Mouse (Mus musculus) lung, postnatal 4 days (tissue): ENCODE results near the gene Cep57l1.
"Not testable (repeated sequence)": the region's sequence is repeated elsewhere in the genome, so short reads cannot be mapped to it uniquely, and the experiment has no call there.

ENCODE experiments used
- DNase-seq, 2 experiments: peaks; one replicate each; pipeline ENCODE4 v3.0.0; 2021

Gene Cep57l1

DNA sequence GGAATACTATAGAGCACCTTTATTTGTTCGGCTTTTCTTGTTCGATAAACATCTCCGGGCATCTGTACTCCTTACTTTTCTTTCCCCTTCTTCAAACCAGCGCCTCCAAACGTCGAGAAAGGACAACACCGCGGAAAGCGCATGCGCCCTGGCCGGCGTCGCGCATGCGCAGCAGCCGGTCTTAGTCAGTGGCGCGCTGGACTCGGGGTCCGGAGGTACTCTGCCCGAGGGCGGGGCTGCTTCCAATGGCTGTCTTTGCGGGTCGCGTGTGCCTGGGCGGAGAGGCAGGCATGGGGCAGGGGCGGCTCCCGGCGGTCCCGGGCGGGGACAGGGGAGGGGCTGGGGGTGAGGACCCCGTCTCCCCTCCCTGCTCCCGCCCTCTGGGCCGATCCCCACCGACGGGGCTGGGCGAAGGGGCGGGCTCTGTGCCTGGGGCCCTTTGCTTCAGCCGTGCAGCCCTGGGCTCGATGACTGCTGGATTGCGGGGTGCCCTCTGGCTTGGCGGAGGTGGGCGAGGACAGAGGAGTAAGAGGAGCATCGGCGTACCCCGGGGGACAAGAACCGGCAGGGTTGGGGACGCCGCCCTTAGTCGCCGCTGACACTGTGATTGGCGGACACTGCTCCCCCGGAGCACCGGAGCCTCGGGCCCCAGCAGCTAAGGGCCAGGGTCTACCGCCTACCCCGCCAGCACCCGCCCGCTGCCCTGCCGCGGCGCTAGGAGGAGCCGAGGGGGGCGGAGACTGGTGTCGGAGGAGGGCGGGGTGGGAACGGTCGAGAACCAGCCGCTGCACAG lies at the start of gene Cep57l1, which contains the start of gene Sesn1:
Gene Cep57l1 (minus strand): TSS at position 101 of the 793 bp plus-strand sequence.
Gene Sesn1 (plus strand): TSS at position 165 of the 793 bp plus-strand sequence.
- DNase-seq, result peak; percentile 93 to 97

GRCm38 (mm10) chr10:41848721-41849120 lies 39.0 kb upstream of the Cep57l1 start:
- DNase-seq, result no peak

DNA sequence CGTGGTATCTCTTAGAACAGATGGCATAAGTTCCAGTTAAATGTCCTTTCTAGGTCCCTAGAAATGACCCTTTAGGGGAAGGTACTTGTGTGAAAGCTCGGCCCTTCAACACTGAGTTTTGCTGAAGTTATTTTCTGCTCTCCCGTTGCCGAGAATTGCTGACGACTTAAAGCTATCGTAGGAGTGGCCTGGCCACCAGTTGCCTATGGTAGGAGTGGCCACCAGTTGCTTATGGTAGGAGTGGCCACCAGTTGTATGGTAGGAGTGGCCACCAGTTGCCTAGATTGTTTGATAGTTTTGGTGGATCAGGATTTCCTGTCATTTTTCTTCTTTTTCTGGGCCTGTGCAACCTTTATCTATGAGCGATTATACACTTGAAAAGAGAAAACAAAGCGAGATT lies 38.1 kb upstream of the Cep57l1 start:
- no peak for DNase-seq

DNA sequence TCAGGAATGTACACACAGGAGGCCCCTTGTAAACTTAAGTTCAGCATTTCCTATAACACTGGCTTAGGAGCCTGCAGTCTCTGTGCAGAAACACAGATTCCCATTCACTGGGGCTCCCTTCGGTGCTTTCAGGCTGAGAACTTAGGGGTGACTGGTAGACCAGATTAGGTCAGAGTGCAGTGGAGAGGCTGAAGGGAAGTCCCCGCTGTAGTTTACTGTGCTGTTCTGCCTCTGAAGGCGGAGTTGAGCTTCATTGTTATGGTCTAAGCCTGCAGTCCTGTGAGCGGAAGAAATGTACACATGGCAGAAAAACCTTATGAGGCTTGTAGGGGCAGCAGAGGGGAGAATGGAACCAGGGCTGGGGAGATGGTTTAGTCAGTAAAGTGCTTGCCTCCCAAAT lies 29.2 kb upstream of the Cep57l1 start:
- no peak for DNase-seq

DNA sequence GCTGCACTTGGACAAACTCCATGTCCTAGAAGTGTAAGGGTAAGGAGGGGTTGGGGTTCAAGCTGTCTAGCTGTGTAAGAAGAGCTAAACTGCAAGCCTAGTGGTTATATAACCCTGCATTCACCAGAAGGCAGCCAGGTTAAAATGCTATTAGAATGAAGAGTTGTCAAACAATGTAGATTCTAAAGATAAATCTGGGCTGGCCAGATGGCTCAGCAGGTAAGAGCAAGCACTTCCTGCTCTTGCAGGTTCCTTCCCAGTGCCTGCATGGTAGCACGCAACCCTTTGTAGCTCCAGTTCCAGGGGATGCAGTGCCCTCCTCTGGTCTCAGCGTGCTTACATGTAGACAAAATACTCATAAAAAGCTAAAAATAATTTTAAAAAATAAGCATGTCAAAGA lies 24.5 kb upstream of the Cep57l1 start:
- DNase-seq, result no peak

DNA sequence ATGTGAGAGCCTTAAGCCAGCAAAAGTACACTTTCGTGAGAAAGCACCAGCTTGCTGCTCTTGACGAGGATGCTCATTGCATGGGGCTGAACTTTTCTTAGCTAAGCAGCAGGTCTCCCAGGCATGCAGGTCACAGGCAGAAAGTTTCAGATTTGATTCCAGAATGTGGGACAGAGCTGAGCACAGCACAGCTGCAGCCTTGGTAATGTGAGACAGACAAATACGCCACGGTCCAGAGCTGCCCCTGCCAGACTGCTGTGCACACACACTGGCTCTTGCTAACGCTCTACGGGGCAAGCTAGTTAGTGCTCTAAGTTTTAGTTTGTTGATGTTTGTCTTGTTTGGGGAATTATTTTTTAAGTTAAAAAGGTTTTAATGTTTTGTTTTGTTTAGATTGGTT lies 22.5 kb upstream of the Cep57l1 start:
- DNase-seq, result no peak

GRCm38 (mm10) chr10:41830851-41831522 lies 21.3 kb upstream of the Cep57l1 start:
- DNase-seq, result peak in 1 of 2 experiments; percentile 79

- no peak for DNase-seq
These were observed 20.8 kb upstream of the Cep57l1 start for GRCm38 (mm10) chr10:41830445-41830844.

DNA sequence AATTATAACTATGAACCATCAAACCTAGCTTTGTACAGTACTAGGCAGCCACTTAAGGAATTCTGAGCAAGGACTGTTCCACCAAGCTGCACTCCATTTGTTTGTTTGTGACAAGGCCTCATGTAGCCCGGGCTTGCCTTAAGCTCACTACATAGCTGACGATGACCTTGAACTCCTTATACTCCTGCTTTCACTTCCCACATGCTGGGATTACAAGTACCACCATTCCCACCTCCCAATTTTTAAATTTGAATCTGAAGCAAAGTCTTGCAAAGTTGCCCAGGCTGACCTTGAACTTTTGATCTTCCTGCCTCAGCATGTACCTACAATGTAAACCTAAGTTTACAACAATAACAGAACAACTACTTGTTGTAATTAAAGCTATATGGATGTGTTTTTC lies 20.3 kb upstream of the Cep57l1 start:
- no peak for DNase-seq

- no peak for DNase-seq
These were observed 19.5 kb upstream of the Cep57l1 start for GRCm38 (mm10) chr10:41829191-41829590.

DNA sequence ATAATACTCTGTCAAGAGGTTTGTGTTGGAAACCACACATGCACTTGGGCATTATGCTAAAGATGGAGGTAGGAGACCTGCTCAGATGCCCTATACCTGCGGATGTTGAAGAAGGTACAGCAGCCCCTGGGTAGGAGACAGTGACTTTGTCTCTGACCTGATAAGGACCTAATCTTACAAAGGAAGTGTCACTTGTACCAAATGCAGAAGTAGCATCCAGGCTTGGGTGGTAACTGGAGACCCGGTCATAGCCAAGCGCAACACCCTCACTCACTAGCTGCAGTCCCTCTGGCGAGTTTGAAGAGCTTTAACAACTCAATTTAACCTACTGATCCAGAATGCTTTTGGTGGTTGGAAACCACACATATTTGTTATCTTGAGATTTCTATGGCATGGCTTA lies 18.1 kb upstream of the Cep57l1 start:
- DNase-seq, result no peak

DNA sequence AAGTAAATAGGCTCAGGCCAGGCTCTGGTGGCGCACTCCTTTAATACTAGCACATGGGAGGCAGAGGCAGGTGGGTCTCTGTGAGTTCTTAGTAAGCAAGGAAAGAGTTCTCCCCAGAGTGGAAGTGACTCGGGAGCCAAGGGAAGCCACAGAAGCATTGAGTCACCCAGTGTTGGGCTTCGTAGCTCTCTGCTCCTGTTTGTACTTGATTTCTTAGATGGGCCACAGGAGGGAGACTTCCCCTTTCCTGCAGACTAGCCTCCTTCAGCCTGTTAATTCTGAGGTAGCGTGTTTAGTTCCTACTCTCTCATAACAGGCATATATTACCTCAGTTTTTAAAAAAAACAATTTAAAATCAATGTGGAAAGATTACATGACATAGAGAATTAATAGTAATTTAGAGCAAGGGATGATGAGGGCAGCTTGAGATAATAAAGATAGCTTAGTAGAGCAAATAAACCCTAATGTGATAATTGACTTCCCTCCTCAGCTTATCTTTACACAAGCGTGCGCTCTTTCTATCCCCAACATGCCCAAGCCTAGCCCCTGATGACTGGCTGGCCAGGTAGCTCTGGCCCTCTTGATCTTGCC lies 16.9 kb upstream of the Cep57l1 start:
- DNase-seq, result no peak

DNA sequence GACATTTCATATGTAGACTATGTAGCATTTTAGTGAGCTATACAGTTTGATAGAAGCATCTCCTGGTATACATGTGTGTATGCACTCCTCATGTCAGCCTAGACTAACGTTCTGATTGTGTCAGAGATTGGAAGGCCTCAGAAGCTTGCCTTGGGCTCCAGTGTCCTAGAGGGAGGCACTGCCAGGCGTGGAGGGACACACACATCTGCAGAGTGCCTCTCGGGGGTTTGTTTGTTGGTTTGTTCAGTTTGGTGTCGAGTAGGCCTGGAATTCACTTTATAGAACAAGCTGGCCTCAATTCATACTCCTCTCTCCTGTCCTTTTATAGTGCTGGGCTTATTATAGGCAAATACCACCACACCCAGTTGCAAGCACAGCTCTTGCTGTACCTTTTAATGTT lies 16.3 kb upstream of the Cep57l1 start:
- DNase-seq, result no peak

- DNase-seq, result no peak
These were observed 15.4 kb upstream of the Cep57l1 start for GRCm38 (mm10) chr10:41825041-41825440.

- DNase-seq, result no peak
These were observed 14.2 kb upstream of the Cep57l1 start for GRCm38 (mm10) chr10:41823916-41824315.

GRCm38 (mm10) chr10:41823282-41823675 lies 13.6 kb upstream of the Cep57l1 start:
- DNase-seq, result not testable (repeated sequence)

- no peak for DNase-seq
These were observed 13.1 kb upstream of the Cep57l1 start for GRCm38 (mm10) chr10:41822573-41823281.

DNA sequence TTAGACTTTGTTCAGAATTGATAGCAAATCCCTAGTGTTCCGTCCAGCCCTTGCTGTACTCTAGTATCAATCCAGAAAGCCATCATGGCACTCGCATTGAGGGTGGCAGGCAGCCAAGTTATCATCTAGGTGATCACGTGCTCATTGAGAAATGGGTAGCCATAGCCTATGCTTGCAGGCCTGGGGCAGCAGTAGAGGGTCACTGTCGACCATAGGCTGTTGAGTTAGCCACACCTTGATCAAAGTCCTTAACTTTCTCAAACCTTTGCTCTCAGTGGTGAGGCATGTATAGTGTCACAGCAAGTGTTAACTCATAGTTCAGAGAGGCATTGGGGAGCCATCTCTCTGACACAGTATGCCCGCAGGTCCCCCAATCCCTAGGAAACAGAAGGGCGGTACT lies 11.5 kb upstream of the Cep57l1 start:
- no peak for DNase-seq

- no peak for DNase-seq
These were observed 10.7 kb upstream of the Cep57l1 start for GRCm38 (mm10) chr10:41820401-41820800.

GRCm38 (mm10) chr10:41819307-41819706 lies 9.6 kb upstream of the Cep57l1 start:
- DNase-seq, result no peak

GRCm38 (mm10) chr10:41818733-41819070 lies 9.0 kb upstream of the Cep57l1 start:
- not testable (repeated sequence) for DNase-seq

- no peak for DNase-seq
These were observed 8.5 kb upstream of the Cep57l1 start for GRCm38 (mm10) chr10:41818036-41818732.

DNA sequence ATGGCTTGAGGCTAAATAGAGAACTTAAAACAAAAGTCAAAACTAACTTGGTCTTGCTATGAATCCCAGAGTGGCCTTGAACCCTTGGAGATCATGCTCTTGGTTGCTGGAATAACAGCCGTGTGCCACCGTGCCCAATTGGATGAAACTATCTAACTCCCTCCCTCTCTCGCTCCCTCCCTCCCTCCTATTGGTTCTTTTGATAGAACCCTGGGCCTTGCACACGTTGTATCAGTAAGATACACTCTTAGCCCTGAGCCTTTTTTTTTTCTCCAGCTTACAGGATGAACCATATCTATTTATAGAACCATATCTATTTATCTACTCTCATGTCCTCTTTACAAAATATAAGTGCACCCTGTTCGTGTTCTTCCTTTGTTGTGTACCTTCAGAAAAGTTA lies 6.8 kb upstream of the Cep57l1 start:
- no peak for DNase-seq
